Mouse (Mus musculus): ENCODE measurements around the gene Gnat1.

- TF ChIP-seq CTCF (IDR thresholded peaks at IDR 0.05; ENCODE audit: borderline replicate concordance, insufficient read depth, low read depth, low read length) (no peak), POLR2A (IDR thresholded peaks at IDR 0.05; ENCODE audit: borderline replicate concordance, insufficient read depth, low read length) (no peak)
Measured at GRCm38 (mm10) chr9:107709096-107709696, 29.7 kb upstream of the Gnat1 start.

All from cerebellum, adult 2 months (tissue).